Mouse (Mus musculus) kidney, embryonic 14.5 days (tissue): ENCODE results near the gene Phka1. TPM values are rescaled to one million over a fixed set of nuclear protein-coding genes. Genes with fewer than 3 reads are reported as not detected.

Source experiments
- ATAC-seq: fragments of 200-750 bp; cut with Nextera tagmentation; 2 replicates; pipeline ENCODE4 v1.8.0; 2017; ENCODE audit warnings: moderate number of reproducible peaks, mild to moderate bottlenecking, moderate TSS enrichment, moderate library complexity; ENCODE audit not compliant: low FRiP score, low TSS enrichment
- H3K27ac ChIP-seq: fragments of 300-500 bp; sonication (generic); 2 replicates; pipeline ENCODE4 v1.5.1; 2014; ENCODE audit warnings: low read depth, mild to moderate bottlenecking, low read length, moderate library complexity, mixed read lengths
- H3K27me3 ChIP-seq: fragments of 300-500 bp; sonication (generic); 2 replicates; pipeline ENCODE4 v1.6.1; 2014; ENCODE audit warnings: mild to moderate bottlenecking, low read length; ENCODE audit not compliant: control insufficient read depth, insufficient read depth
- H3K36me3 ChIP-seq: fragments of 300-500 bp; sonication (generic); 2 replicates; pipeline ENCODE4 v1.6.1; 2014; ENCODE audit warnings: low read length, mixed read lengths; ENCODE audit not compliant: control insufficient read depth, insufficient read depth
- H3K4me1 ChIP-seq: fragments of 300-500 bp; sonication (generic); 2 replicates; pipeline ENCODE4 v1.6.1; 2014; ENCODE audit warnings: low read length, mixed read lengths; ENCODE audit not compliant: control insufficient read depth, insufficient read depth
- H3K4me2 ChIP-seq: fragments of 300-500 bp; sonication (generic); replicated peaks from 2 replicates; pipeline ENCODE4 v1.6.1; 2014; ENCODE audit warnings: low read depth, mild to moderate bottlenecking, low read length
- H3K4me3 ChIP-seq: fragments of 300-500 bp; sonication (generic); 2 replicates; pipeline ENCODE4 v1.5.1; 2014; ENCODE audit warnings: mild to moderate bottlenecking, low read length
- H3K9ac ChIP-seq: fragments of 300-500 bp; sonication (generic); 2 replicates; pipeline ENCODE4 v1.6.1; 2014; ENCODE audit warnings: low read depth, mild to moderate bottlenecking, low read length, moderate library complexity
- H3K9me3 ChIP-seq: fragments of 300-500 bp; sonication (generic); 2 replicates; pipeline ENCODE4 v1.6.1; 2016; ENCODE audit warnings: low read length; ENCODE audit not compliant: control insufficient read depth
- WGBS: fragments of 180-500 bp; shearing (Covaris S2); extraction: QIAGEN DNeasy Blood & Tissue Kit; methylation state at CpG from one replicate; pipeline ENCODE4 v1.1.7; 2014; 5-methylcytosine and 5-hydroxymethylcytosine counted together
- polyA plus RNA-seq: library from polyadenylated mRNA; unstranded; fragments of >200 nt; fragmentation: Nextera tagmentation; extraction: Ambion mirVana; gene quantifications from 2 replicates; pipeline ENCODE4 v1.2.1, GENCODE M21; 2014

Gene Phka1
- polyA plus RNA-seq, 1 experiment from 2014 or later, result 8.2 TPM

DNA sequence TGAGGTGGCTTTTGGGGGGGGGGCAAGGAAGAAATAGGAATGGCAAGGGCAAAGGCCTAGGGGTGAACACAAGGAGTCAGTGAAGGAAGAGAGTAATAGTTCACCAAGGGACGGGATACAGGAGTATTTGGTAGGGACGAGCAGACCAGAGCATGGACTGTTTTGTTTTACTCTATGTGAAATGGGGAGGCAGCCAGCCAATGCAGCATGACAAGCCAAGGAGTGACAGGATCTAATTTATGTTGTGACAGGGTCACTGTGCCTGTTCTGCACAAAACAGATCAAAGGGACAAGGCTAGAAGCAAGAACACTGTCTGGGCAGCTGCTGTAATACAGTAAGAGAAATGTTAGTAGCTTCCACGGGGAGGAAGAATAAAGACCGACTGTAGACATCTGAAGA, 164.4 kb downstream of the Phka1 start:
- Histone ChIP-seq H3K27me3 (no peaks in the 10 kb centered on the region), H3K27ac (no peak overlapping the region), H3K9me3 (no peaks in the 10 kb centered on the region), H3K4me3 (no peak overlapping the region), H3K9ac (no peak overlapping the region), H3K36me3 (no peaks in the 10 kb centered on the region), H3K4me2 (no peak overlapping the region), H3K4me1 (no peaks in the 10 kb centered on the region)
- WGBS, result 61% methylated on average over 4 of the region's 4 CpGs
- 0 out of 2 replicates have a peak, but pooled peaks have one; percentile 24 for ATAC-seq

DNA sequence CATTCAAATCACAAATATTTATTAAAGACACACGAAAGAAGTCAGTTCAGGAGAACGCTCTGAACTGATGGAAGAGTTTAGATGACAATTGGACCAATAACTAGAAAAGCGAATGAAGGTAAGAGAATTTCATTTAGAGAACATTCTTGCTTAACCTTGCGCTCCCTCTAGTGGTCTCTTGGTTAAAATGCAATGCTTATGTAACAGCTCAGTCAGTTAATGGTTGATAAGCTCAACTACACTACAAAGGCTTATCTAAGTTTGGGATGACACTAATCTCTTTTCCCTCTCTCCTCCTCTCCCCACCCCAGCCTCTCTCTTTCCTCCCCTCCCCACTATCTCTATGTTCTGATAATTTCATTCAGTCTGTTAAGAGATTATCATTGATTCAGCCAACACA, 165.1 kb downstream of the Phka1 start:
- Histone ChIP-seq H3K4me1 (no peaks in the 10 kb centered on the region), H3K9me3 (no peaks in the 10 kb centered on the region), H3K9ac (no peak overlapping the region), H3K36me3 (no peaks in the 10 kb centered on the region), H3K27me3 (no peaks in the 10 kb centered on the region), H3K27ac (no peak overlapping the region), H3K4me2 (no peak overlapping the region), H3K4me3 (no peak overlapping the region)
- WGBS, result 34% methylated on average over 4 of the region's 4 CpGs
- ATAC-seq, result no peak

DNA sequence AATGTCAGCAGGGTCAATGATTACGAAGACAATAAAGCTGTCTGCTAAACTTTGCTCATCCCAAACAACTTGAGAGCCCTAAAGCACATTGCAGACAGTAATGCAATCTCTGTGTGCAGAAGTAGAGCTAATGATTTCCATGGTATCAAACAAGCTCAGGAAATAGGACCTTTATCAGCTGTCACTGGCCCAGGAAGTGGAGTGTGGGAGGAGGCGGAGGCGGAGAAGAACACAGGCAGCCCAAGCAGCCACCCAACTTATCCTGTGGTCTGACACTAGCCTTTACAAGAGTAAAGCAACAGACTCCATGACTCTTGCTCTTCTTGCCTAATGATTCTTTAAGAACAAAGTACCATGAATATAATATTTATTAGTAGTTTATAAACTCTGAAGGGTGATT, 165.6 kb downstream of the Phka1 start:
- Histone ChIP-seq H3K27me3 (no peaks in the 10 kb centered on the region), H3K4me1 (no peaks in the 10 kb centered on the region), H3K4me2 (no peak overlapping the region), H3K27ac (no peak overlapping the region), H3K9ac (no peak overlapping the region), H3K36me3 (no peaks in the 10 kb centered on the region), H3K9me3 (no peaks in the 10 kb centered on the region), H3K4me3 (no peak overlapping the region)
- ATAC-seq, result no peak
- WGBS, result 73% methylated on average over 3 of the region's 3 CpGs

DNA sequence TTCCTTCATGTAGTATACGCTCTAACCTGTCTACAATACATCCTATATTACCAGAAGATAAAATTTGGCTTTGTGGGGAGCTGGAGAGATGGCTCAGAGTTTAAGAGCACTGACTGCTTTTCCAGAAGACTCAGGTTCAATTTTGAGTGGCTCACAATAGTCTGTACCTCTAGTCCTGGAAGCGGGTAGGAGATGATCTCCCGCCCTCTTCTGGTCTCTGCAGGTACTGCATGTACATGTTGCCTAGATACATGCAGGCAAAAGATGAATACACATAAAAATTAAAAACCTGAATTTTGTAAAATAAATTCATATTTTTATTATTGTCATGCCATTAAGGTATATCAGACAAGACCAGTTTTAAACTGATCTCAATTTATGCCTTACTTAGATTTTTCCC, 167.3 kb downstream of the Phka1 start:
- Histone ChIP-seq H3K4me3 (no peak overlapping the region), H3K27ac (no peak overlapping the region), H3K27me3 (no peaks in the 10 kb centered on the region), H3K36me3 (no peaks in the 10 kb centered on the region), H3K9me3 (no peaks in the 10 kb centered on the region), H3K4me1 (no peaks in the 10 kb centered on the region), H3K4me2 (no peak overlapping the region), H3K9ac (no peak overlapping the region)
- ATAC-seq, result no peak
- WGBS, result 38% methylated on average over 3 of the region's 3 CpGs

DNA sequence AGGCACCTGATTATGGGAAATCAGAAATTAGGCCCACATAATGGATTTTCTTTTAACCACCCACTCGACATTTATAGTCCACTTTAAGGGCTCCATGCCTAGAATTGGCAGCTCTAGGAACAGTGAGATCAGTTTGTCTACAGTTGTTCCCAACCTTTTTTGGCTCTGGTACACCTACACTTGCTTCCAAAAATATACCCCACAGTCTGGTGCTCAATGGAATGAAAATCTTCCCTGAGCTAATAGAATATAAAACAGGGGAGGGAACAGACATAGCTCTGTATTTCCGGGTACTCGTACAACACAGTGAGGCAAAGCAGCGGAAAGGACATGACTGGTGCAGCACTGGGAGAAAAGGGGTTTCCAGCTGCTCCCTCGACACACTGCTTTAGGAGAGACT, 168.5 kb downstream of the Phka1 start:
- 81% methylated on average over 5 of the region's 5 CpGs for WGBS
- Histone ChIP-seq H3K36me3 (no peaks in the 10 kb centered on the region), H3K9me3 (no peaks in the 10 kb centered on the region), H3K27me3 (no peaks in the 10 kb centered on the region), H3K4me2 (no peak overlapping the region), H3K27ac (no peak overlapping the region), H3K9ac (no peak overlapping the region), H3K4me3 (no peak overlapping the region), H3K4me1 (no peaks in the 10 kb centered on the region)
- ATAC-seq, result no peak

Other genes starting within 250 kb of the Phka1 start
- 3.2 and 4.3 TPM in 2 replicates for gene Hdac8, start 138.9 kb downstream of the Phka1 start, polyA plus RNA-seq
- not detected in 2 replicates for gene Gm3880, start 42.7 kb upstream of the Phka1 start, polyA plus RNA-seq
- not detected in 2 replicates for gene Gm9112, start 63.4 kb upstream of the Phka1 start, polyA plus RNA-seq
- gene Dmrtc1b, start 63.6 kb upstream of the Phka1 start, polyA plus RNA-seq, result 0.16 TPM in 1 of 2 replicates, not detected in the other
- not detected in 2 replicates for gene Dmrtc1c1, start 158.7 kb upstream of the Phka1 start, polyA plus RNA-seq
- gene Dmrtc1c2, start 210.4 kb upstream of the Phka1 start, polyA plus RNA-seq, result not detected in 2 replicates
- not detected in 2 replicates for gene 1700031F05Rik, start 223.7 kb upstream of the Phka1 start, polyA plus RNA-seq